Mouse (Mus musculus): ENCODE measurements around the gene Ctsk. TPM values are rescaled to one million over a fixed set of nuclear protein-coding genes. Genes with fewer than 3 reads are reported as not detected.
A peak's percentile ranks its signal among the peaks of the same experiment; 100 is the strongest.

Ctsk gene
- polyA plus RNA-seq, 3 experiments from 2014 or later: 0.44 TPM; not detected in 2

- no peak for ATAC-seq
Measured at GRCm38 (mm10) chr3:95526111-95526510, 27.1 kb downstream of the Ctsk start.

- ATAC-seq: peak; percentile 55
Measured at GRCm38 (mm10) chr3:95526622-95527211, 27.7 kb downstream of the Ctsk start, which contains the start of gene Ctss. Ctss (plus strand) TSS chr3:95526786.

DNA sequence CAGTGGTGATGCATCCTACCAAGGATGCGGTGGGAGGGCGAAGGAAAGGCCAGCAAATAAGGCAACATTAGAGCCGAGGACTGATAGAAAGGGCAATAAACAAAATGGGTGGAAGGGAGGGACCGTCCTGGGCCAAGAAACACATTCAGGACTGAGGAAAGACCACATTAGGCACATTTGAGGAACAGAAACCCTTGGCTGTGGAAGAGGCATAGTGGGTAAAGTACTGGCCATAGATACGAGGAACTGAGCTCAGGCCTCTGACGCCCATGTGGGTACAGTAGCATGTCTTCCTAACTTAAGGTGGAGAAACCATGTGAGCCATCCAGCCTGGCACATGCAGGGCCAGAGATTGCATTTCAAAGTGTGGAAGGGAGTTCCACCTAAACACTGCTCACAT lies 30.8 kb downstream of the Ctsk start:
- no peak for ATAC-seq

GRCm38 (mm10) chr3:95531025-95531424 lies 32.0 kb downstream of the Ctsk start:
- no peak for ATAC-seq

GRCm38 (mm10) chr3:95533364-95533763 lies 34.3 kb downstream of the Ctsk start:
- no peak for ATAC-seq

DNA sequence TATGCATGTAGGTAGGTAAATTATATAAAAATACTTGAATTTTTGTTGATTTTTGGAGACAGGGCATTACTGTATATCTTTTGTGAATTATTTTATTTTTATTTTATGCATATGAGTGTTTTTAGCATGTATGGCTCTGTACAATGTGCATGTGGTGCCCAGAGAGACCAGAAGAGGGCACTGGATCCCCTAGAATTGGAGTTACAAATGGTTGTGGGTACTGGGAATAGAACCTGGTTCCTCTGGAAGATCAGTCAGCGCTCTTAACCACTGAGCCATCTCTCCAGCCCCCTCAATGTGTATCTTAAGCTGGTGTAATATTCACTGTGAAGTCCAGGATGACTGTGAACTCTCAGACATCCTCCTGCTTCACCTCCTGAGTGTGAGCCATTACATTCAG lies 35.9 kb downstream of the Ctsk start:
- ATAC-seq: no peak

GRCm38 (mm10) chr3:95538936-95539335 lies 39.9 kb downstream of the Ctsk start:
- no peak for ATAC-seq

GRCm38 (mm10) chr3:95539837-95540236 lies 40.8 kb downstream of the Ctsk start:
- no peak for ATAC-seq

DNA sequence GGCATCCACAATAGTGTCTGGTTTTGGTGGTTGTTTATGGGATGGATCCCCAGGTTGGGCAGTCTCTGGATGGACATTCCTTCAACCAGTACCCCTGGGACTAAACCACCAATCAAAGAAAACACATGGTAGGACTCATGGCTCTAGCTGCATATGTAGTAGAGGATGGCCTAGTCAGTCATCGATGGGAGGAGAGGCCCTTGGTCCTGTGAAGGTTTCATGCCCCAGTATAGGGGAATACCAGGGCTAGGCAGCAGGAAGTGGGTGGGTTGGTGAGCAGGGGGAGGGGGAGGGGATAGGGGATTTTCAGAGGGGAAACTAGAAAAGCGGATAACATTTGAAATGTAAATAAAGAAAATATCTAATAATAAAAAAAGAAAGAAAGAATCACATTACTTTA lies 42.1 kb downstream of the Ctsk start:
- ATAC-seq: peak; percentile 66

DNA sequence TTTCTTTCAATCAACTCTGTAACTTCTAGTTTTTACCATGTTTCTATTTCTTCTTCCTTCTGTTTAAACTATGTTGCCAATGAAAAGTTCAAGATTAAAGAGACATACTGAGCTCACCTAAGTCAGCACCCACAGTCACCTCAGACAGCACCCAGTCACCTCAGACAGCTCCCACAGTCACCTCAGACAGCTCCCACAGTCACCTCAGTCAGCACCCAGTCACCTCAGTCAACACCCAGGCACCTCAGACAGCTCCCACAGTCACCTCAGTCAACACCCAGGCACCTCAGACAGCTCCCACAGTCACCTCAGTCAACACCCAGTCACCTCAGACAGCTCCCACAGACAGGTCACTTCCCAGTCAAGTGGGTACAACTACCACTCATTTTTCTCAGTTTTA lies 43.1 kb downstream of the Ctsk start:
- ATAC-seq: no peak

GRCm38 (mm10) chr3:95542981-95543380 lies 43.9 kb downstream of the Ctsk start:
- no peak for ATAC-seq

DNA sequence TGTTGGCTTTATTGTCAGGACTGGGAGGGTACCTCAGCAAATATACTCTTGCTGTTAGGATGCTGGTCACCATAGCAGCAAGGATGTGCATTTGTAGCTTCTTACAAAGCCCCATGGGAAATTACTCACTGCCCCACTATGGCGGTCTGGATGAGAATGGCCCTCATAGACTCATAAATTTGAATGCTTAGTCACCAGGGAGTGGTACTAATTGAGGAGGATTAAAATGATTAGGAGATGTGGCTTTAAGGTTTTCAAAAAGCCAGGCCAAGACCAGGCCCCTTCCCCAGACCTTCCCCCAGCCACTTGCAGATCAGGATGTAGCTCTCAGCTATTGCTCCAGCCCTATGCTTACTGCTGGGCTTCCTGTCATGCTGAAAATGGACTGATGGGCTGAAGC lies 51.1 kb downstream of the Ctsk start:
- no peak for ATAC-seq

- no peak for ATAC-seq
Measured at GRCm38 (mm10) chr3:95553986-95554385, 54.9 kb downstream of the Ctsk start.

Other genes starting within 250 kb of the Ctsk start
- gene Bnipl, start 248.1 kb upstream of the Ctsk start, polyA plus RNA-seq (2017; shearing (Covaris generic)): under 1 TPM in 1 of 3 experiments, not detected in 2; 0.52 TPM
- 10 to 100 TPM; 17.8 to 18.5 (median 18.3) TPM for gene Mindy1, start 217.9 kb upstream of the Ctsk start, polyA plus RNA-seq (2017; shearing (Covaris generic))
- gene Prune1, start 217.2 kb upstream of the Ctsk start, polyA plus RNA-seq (2017; shearing (Covaris generic)): 10 to 100 TPM in 1 of 3 experiments, 1 to 10 TPM in 2; 7.5 to 11.0 (median 8.8) TPM
- under 1 TPM; 0.64 to 0.92 (median 0.91) TPM for gene Anxa9, start 192.1 kb upstream of the Ctsk start, polyA plus RNA-seq (2017; shearing (Covaris generic))
- gene Cers2, start 184.5 kb upstream of the Ctsk start, polyA plus RNA-seq (2017; shearing (Covaris generic)): 100 to 1,000 TPM; 151 to 215 (median 154) TPM
- gene Setdb1, start 142.1 kb upstream of the Ctsk start, polyA plus RNA-seq (2017; shearing (Covaris generic)): 10 to 100 TPM; 16.9 to 24.2 (median 18.5) TPM
- not detected for gene 4930558C23Rik, start 96.4 kb upstream of the Ctsk start, polyA plus RNA-seq (2017; shearing (Covaris generic))
- gene Arnt, start 64.9 kb upstream of the Ctsk start, polyA plus RNA-seq (2017; shearing (Covaris generic)): 10 to 100 TPM; 33.1 to 43.5 (median 36.8) TPM
- gene Ctss, start 27.5 kb downstream of the Ctsk start, polyA plus RNA-seq (2017; shearing (Covaris generic)): 100 to 1,000 TPM; 244 to 569 (median 448) TPM
- not detected for gene Hormad1, start 60.4 kb downstream of the Ctsk start, polyA plus RNA-seq (2017; shearing (Covaris generic))
- gene Golph3l, start 89.7 kb downstream of the Ctsk start, polyA plus RNA-seq (2017; shearing (Covaris generic)): 10 to 100 TPM; 28.1 to 37.0 (median 31.5) TPM
- 10 to 100 TPM; 68.7 to 89.9 (median 76.3) TPM for gene Ensa, start 125.7 kb downstream of the Ctsk start, polyA plus RNA-seq (2017; shearing (Covaris generic))
- 10 to 100 TPM; 50.5 to 86.1 (median 61.6) TPM for gene Mcl1, start 159.5 kb downstream of the Ctsk start, polyA plus RNA-seq (2017; shearing (Covaris generic))
- gene Adamtsl4, start 188.7 kb downstream of the Ctsk start, polyA plus RNA-seq (2017; shearing (Covaris generic)): 1 to 10 TPM; 2.0 to 4.6 (median 2.2) TPM
- gene Ecm1, start 240.3 kb downstream of the Ctsk start, polyA plus RNA-seq (2017; shearing (Covaris generic)): 100 to 1,000 TPM in 1 of 3 experiments, 10 to 100 TPM in 2; 30.0 to 103 (median 70.1) TPM

All from inflammation-experienced regulatory T-cells, adult 6 months (primary cell).